Mouse (Mus musculus) lung, adult 2 months (tissue): ENCODE data around the gene Ccdc69. TPM values are rescaled to one million over a fixed set of nuclear protein-coding genes. Genes with fewer than 3 reads are reported as not detected.

Experiments used
- DNase-seq: peaks from one replicate; pipeline ENCODE4 v3.0.0; 2022
- H3K4me1 ChIP-seq: fragments of 200-500 bp; 2 replicates; pipeline ENCODE4 v1.6.1; 2011; ENCODE audit warnings: low read length; ENCODE audit not compliant: control insufficient read depth, insufficient read depth
- H3K4me3 ChIP-seq: fragments of 200-500 bp; replicated peaks from 2 replicates; pipeline ENCODE3; 2011; ENCODE audit warnings: low read depth, mild to moderate bottlenecking, control low read depth, low read length; ENCODE audit errors: extremely low read depth
- CTCF ChIP-seq: fragments of 200-500 bp; IDR thresholded peaks from 2 replicates; pipeline ENCODE4 v1.5.1; 2011; ENCODE audit warnings: mild to moderate bottlenecking, low read length, control low read depth; ENCODE audit not compliant: insufficient read depth
- POLR2A ChIP-seq: fragments of 200-500 bp; IDR thresholded peaks from 2 replicates; pipeline ENCODE4 v1.6.1; 2011; ENCODE audit warnings: low read depth, mild to moderate bottlenecking, control low read depth, low read length, borderline replicate concordance; ENCODE audit errors: extremely low read depth
- WGBS: fragments of 180-500 bp; shearing (Covaris S2); methylation state at CpG from one replicate; pipeline ENCODE4 v1.1.7; 2018; 5-methylcytosine and 5-hydroxymethylcytosine counted together
- polyA plus RNA-seq: library from polyadenylated mRNA; depleted of rRNA; stranded (reverse); fragments of >200 nt; gene quantifications from 2 replicates; pipeline ENCODE4 v1.2.3, GENCODE M21; 2012

Ccdc69 gene
- polyA plus RNA-seq, 1 experiment = 4.1 TPM

DNA sequence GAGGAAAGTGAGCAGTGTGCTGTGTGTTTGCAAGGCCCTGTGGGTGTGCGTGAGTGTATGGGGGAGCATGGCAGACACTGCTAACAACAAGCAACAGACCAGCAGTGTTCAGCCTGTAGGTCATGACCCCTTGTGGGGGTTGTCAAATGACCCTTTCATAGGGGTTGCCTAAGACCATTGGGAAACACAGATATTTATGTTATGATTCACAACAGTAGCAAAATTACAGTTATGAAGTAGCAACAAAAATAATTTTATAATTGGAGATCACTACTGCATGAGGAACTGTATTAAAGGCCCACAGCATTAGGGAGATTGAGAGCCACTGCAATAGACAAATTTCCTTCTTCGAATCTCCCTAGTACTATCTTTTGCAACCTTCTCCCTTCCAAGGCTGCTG lies 58.2 kb downstream of the Ccdc69 start:
- peaks cover 38% of the 10 kb centered on the region for H3K4me1 ChIP-seq
- TF ChIP-seq CTCF (no peak), POLR2A (no peak)
- DNase-seq = no peak
- 77% methylated on average over 2 of the region's 2 CpGs for WGBS
- H3K4me3 ChIP-seq = no peak overlapping the region

DNA sequence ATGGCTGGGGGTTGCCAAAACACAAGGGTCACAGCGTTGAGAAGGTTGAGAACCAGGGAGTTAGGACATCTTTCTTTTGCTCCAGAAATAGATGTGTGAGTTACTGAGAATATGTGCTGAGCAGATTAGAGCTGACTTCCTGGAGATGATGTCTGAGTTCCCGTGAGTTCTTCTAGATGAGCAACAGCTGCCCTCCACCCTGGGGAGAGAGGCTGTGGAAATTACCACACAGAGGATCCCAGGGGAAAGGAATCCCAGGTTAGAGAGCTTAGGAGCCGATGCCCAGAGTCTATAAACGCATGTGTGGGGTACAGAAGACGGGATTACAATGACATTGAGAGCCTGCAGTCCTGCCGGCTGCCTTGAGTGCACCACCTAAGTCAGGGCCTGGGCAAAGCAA lies 59.9 kb downstream of the Ccdc69 start:
- DNase-seq = no peak
- Histone ChIP-seq H3K4me1 (peaks cover 25% of the 10 kb centered on the region), H3K4me3 (no peak overlapping the region)
- 52% methylated on average over 6 of the region's 6 CpGs for WGBS
- no peak for TF ChIP-seq CTCF
- TF ChIP-seq POLR2A = no peak

DNA sequence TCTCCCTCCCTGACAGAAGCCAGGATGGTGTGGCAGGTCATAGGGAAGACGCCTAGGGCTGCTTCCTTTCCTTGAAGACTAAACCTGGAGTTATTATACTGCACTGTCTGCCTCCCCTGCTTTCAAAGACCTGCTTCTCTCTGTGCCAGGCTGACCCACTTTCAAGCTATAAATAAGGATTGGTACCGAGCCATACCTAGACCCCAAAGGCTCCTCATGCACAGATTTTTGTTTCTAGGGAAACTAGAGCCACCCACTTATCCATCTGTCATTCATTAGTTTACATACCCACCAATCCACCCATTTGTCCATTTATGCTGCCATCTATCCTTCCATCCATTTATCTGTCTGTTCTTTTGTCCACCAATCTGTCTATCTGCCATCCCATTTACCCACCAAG lies 60.7 kb downstream of the Ccdc69 start:
- no peak for DNase-seq
- H3K4me3 ChIP-seq = no peak overlapping the region
- TF ChIP-seq POLR2A (no peak), CTCF (no peak)
- WGBS = 86% methylated on average over 2 of the region's 2 CpGs
- peaks cover 17% of the 10 kb centered on the region for H3K4me1 ChIP-seq

DNA sequence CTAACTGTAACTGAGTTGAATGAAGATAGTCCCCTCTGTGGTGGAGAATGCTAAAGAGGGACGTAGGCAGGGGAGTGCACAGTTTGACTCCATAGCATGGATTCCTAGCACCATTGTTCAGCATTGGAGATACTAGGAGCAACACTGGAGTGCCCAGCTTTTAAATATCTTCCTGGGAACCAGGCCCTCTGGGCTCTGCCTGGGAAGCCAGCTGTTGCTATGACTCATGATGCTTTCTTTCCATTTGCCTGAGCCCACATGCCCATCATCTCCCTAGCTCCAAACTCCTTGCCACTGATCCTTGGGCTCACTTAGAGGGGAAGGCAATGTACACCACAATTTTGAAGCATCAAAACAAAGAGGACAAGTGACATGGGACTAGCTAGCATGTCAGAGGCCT lies 61.2 kb downstream of the Ccdc69 start:
- 90% methylated on average over 1 of the region's 1 CpGs for WGBS
- no peak for TF ChIP-seq CTCF
- no peak for TF ChIP-seq POLR2A
- DNase-seq = no peak
- no peak overlapping the region for H3K4me3 ChIP-seq
- H3K4me1 ChIP-seq = peaks cover 13% of the 10 kb centered on the region

DNA sequence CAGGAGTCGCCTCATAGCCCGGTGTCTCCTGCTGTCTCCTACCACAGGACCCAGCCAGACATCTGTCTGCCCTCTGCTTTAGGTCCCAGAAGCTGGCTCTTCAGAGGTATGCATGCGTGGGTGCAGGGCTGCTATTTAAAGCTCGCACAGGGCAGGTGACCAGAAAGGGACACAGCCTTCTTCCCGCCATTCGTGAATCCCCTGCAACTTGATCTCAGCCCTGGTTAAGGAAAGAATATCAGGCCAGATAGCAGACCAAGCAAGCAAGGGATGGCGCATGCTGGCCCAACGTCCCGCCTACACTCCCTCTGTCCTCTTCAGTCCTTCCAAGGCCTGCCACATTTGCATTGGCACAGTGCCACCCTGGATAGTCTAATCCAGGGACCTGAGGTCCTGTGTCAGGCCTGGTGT lies 62.1 kb downstream of the Ccdc69 start:
- no peak for DNase-seq
- Histone ChIP-seq H3K4me1 (peaks cover 8% of the 10 kb centered on the region; the same call in 1 of the 2 replicates), H3K4me3 (no peak overlapping the region)
- WGBS = 46% methylated on average over 9 of the region's 9 CpGs
- TF ChIP-seq POLR2A (no peak), CTCF (no peak)

DNA sequence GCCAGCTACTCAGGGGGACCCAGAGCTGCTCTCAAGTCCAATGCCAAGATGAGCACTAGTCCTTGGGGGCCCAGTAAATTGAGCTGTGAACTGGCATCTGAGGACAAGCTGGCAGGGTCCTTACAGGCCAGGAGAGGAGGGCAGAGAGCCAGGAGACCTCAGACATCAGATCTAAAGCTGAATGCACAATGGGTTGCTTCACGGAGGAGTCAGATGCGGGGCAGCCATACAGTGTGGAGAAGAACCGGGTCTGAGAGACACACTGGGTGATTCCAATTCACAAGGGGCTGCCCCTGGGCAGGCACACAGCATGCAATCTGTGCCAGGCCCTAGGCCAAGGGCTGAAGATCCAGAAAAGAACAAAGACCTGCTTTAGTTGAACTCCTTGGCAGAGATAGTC lies 62.7 kb downstream of the Ccdc69 start:
- Histone ChIP-seq H3K4me3 (no peak overlapping the region), H3K4me1 (peaks cover 5% of the 10 kb centered on the region; the same call in 1 of the 2 replicates)
- 48% methylated on average over 3 of the region's 3 CpGs for WGBS
- TF ChIP-seq CTCF (no peak), POLR2A (no peak)
- DNase-seq = no peak

DNA sequence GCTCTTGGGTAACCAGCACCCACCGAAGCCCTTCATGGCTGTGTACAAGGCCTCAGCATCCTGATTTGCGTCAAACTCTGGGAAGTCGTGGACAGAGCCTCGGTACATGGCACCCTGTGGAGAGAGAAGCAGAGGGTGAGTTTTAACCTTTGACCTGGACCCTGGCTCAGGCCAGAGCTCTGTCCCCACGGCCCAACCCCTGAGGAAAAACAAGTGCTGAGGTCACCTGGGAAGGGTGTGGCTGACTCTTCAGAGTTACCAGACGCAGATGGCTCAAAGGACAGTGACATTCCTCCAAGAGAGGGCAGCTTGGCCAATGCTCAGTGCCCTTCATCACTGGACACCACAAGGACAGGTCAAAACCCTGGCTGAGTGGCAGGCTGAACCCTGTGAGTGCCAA lies 64.1 kb downstream of the Ccdc69 start:
- 74% methylated on average over 6 of the region's 6 CpGs for WGBS
- TF ChIP-seq POLR2A (no peak), CTCF (no peak)
- DNase-seq = no peak
- Histone ChIP-seq H3K4me3 (no peak overlapping the region), H3K4me1 (peaks cover 4% of the 10 kb centered on the region; the same call in 1 of the 2 replicates)

DNA sequence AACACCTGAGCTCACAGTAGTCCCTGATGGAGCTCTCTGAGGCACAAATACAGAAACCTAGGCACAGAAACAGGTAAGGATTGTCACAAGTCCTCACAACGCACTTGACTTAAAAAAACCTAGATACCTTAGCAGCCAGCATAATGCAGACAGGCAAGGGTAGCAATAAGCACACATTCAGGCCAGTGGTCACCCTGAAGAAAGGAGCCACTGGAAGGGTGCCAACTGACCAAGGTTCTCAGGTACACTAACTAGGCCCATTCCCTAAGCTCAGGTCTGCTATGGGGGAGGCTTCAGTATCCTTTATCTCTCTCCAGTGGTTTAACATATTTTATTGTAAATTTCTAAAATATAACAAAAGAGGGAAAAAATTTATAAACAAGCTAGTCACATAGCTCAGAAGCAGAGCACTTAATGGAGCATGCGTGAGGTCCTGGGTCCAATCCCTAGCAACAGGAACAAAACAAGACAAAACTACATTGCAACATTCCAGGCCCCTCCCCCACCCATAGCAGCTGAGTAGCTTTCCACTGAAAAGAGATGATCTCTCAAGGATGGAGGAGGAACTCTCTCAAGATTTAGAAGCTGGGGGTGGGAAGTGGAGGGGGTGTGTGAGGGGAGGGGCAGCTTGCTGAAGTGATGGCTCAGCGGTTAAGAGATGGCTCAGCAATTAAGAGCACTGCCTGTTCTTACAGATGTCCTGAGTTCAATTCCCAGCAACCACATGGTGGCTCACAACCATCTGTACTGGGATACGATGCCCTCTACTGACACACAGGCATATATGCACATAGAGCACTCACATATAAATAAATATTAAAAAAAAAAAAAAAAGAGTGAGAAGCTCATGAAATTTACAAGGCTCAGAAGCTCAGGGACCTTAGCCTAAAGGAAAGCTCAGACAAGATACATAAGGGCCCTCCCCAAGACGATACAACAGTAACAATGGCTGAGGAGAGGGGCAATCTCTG lies 65.1 kb downstream of the Ccdc69 start:
- TF ChIP-seq POLR2A (no peak), CTCF (no peak)
- no peak overlapping the region for H3K4me3 ChIP-seq
- peaks cover 4% of the 10 kb centered on the region; the same call in 1 of the 2 replicates for H3K4me1 ChIP-seq
- WGBS = 67% methylated on average over 5 of the region's 5 CpGs
- no peak for DNase-seq

DNA sequence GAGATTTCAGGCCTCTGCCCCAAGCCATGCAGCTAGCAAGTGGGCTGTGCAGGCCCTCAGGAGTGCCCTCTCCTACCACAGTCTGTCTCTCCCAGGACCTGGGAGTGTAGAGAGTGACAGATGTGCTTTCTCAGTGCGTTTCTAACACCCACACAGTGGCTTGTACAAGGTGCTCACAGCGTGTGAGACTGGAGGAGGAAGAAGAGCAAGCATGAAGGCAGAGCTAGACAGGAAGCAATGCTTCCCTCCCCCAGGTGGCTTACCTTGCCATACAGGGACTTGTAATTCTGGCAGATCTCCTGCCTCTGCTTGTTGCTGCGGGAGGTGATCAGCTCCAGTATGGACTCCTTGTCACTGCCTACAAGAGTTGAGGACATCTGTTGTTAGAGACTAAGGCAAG lies 66.5 kb downstream of the Ccdc69 start:
- TF ChIP-seq CTCF (no peak), POLR2A (no peak)

DNA sequence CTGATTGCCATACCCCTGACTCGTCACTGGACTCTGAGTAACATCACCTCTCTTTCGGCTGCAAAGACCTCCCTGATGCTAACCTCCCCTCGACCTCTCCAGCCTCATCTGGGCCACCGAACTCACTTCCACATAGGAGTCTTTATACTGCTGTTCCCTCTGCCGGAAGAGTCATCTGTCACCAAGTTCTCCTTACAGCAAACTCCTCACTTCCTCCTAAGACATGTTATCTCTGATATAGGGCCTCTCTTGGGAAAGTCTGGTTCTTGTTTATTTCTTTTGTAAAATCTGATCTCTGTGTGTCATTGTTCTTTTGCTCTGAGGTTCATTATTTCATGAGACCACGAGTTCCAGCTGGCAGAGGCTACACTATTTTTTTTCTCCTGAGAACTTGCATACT lies 69.7 kb downstream of the Ccdc69 start:
- Histone ChIP-seq H3K4me1 (no peaks in the 10 kb centered on the region), H3K4me3 (no peak overlapping the region)
- TF ChIP-seq POLR2A (no peak), CTCF (no peak)
- WGBS = 38% methylated on average over 6 of the region's 6 CpGs
- no peak for DNase-seq

More for the DNA sequence above, 66.5 kb downstream of the Ccdc69 start:
- Histone ChIP-seq H3K4me3 (no peak overlapping the region), H3K4me1 (peaks cover 4% of the 10 kb centered on the region; the same call in 1 of the 2 replicates)
- 82% methylated on average over 3 of the region's 3 CpGs for WGBS
- DNase-seq = no peak

DNA sequence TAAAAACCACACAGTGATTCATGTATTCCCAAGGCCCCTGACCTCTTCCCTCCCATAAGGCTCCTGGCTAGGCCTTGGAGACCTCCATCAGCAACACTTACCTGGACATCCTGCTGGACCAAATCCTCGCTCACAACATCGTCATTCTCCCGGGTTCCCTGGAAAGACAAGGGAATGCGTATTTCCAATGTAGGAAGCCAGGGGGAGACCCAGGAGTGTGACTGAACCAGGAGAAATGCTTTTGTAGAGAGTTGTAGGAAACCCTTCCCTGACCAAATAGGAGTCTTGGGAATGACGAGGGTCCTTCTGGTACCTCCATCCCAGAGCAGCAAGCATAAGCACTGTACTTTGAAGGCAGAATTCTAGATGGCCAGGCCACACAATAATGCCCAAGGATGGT lies 72.2 kb downstream of the Ccdc69 start:
- no peak for DNase-seq
- Histone ChIP-seq H3K4me3 (no peak overlapping the region), H3K4me1 (no peaks in the 10 kb centered on the region)
- 80% methylated on average over 5 of the region's 5 CpGs for WGBS
- TF ChIP-seq CTCF = no peak
- no peak for TF ChIP-seq POLR2A
